Mouse (Mus musculus): ENCODE results near the gene Plk3.

DNA sequence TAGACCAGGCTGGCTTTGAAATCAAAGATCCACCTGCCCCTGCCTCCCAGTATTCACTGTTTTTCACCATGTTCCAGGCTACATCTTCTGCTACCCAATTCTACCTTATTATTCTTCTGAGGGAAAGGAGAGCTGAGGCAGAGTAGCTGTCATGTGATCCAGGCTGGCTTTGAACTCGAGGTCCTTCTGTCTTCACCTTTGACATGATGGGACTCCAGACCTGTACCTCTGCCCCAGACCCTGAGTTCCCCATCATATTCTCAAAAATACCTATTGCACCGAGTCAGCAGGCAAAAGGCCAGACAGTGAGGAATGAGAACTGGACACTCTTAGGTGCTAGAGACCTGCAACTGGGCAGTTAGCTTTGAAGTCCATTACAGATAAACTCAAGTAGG is 835 bp upstream of the Plk3 start:
- TF ChIP-seq POLR2A (IDR thresholded peaks at IDR 0.05; ENCODE audit: low read depth, low read length) (no peak), CTCF (IDR thresholded peaks at IDR 0.05; ENCODE audit: extremely low read depth, insufficient read length, insufficient replicate concordance, low read depth, low read length) (no peak)
